Mouse (Mus musculus): Measurements from ENCODE around the gene Olfr1199.

DNA sequence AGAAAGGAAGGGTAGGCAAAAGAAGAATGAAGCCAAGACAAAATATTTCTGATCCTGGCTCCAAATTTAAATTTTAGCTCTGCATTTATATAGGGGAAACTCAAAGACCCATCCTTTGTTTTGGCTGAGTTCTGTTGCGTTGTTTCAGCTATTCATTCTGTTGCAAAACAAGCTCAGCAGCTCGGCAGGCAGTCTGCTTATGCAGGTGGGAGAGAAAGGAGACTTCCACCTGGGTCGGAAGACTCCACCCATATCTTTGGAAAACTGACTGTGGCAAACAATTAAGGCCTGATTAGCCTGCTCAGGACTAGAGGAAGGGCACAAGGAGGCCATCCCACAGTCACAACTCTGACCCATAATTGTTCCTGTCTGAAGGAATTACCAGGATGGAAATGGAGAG is 16.9 kb downstream of the Olfr1199 start:
- TF ChIP-seq CTCF (IDR thresholded peaks at IDR 0.05; ENCODE audit: low read depth), result no peak
- no peak for TF ChIP-seq EP300 (optimal IDR thresholded peaks at IDR 0.05)

Measured in stomach, postnatal 0 days (tissue).